ENCODE assay signal across 9 mouse cellular contexts in the genomic region with DNA sequence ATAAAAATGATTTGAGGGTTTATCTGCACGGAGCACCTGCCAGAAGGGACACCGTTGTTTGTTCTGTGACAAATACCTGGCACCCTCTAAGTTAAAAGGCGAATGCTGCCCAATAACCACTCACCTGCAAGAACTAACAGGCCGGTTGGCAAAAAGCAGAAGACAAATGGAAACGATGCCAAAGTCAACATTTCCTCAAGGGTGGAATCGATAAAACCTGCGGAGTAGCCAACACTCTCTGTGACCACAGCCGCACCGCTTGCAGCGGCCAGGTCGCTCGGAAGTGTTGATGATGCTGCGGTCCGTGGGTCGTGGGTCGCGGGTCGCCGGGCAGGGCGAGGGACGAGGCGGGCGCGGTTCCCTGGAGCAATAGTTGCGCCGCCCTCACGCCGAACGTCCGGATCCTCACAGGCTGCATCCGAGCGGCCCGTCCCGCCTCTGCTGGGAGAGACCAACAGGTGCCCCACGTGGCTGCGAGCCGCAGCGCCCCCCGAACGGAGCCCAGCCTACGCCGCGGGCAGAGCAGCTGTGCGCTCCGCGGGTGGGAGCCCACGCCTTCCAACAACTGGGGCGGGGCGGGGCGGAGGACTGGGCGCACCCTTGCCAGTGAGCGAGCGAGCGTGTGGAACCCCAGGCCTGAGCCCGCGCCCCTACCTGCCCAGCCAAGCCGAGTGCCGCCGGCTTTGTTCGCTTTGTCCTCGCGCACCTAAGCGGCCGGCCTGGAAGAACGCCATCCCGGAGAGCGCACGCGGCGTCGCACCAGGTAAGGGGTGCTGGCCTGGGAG. TPM values are rescaled to one million over a fixed set of nuclear protein-coding genes. Genes with fewer than 3 reads are reported as not detected.
DNase-seq lines count a peak whose midpoint lies in the region; ATAC-seq and TF ChIP-seq lines count a peak whose summit lies in the region.
"Had no signal": no experiment of that assay in that cellular context is flagged by ENCODE, and none has a peak within 500 bp of the region (broad histone marks: within the 10 kb centered on the region; RNA-seq: fewer than 3 reads in every experiment).

Gene Vwa2 (plus strand): TSS at position 434 of the 785 bp plus-strand sequence.

- H3K4me2 ChIP-seq in forebrain, embryonic 13.5 days = peak within 1 kb of the TSS; percentile 99

- H3K4me1 ChIP-seq in heart, adult 2 months (ENCODE audit: control insufficient read depth, insufficient read depth, low read length) = no peaks in the 10 kb centered on the region; the same call in 1 of the 2 replicates
- H3K4me1 ChIP-seq in forebrain, embryonic 13.5 days = peaks cover 16% of the 10 kb centered on the region

- H3K27ac ChIP-seq in heart, adult 2 months = no peak within 1 kb of the TSS
- no peak within 1 kb of the TSS for H3K27ac ChIP-seq in forebrain, embryonic 13.5 days

- no peaks in the 10 kb centered on the region for H3K9me3 ChIP-seq in forebrain, embryonic 13.5 days (replicated peaks)
- H3K9me3 ChIP-seq: G1E had no signal

- 3% methylated on average over 68 of the region's 71 CpGs for WGBS in heart, adult 2 months
- 2% methylated on average over 71 of the region's 71 CpGs for WGBS in forebrain, embryonic 13.5 days

- peaks cover 12% of the 10 kb centered on the region for H3K27me3 ChIP-seq in heart, adult 2 months (ENCODE audit: control insufficient read depth, insufficient read depth, low read length)
- H3K27me3 ChIP-seq in forebrain, embryonic 13.5 days = peaks cover 60% of the 10 kb centered on the region

- peak; percentile 36; the same call in 1 of the 2 replicates for ATAC-seq in forebrain, embryonic 13.5 days

- H3K36me3 ChIP-seq in heart, adult 2 months (ENCODE audit: control insufficient read depth, insufficient read depth, low read length) = no peaks in the 10 kb centered on the region
- H3K36me3 ChIP-seq in forebrain, embryonic 13.5 days (ENCODE audit: poor library complexity, severe bottlenecking) = no peaks in the 10 kb centered on the region
- H3K36me3 ChIP-seq: G1E had no signal

- no peak within 1 kb of the TSS for H3K9ac ChIP-seq in heart, adult 2 months (ENCODE audit: low read depth, low read length)
- peak within 1 kb of the TSS; percentile 62 for H3K9ac ChIP-seq in forebrain, embryonic 13.5 days

- H3K79me2 ChIP-seq in heart, adult 2 months (replicated peaks; ENCODE audit: control insufficient read depth, insufficient read depth, low read length) = no peaks in the 10 kb centered on the region

- peak within 1 kb of the TSS; percentile 43 for H3K4me3 ChIP-seq in heart, adult 2 months
- peak within 1 kb of the TSS; percentile 52 for H3K4me3 ChIP-seq in forebrain, embryonic 13.5 days

- no peak for TF ChIP-seq EP300 in heart, adult 2 months (IDR thresholded peaks at IDR 0.05; ENCODE audit: insufficient read depth, low read depth, low read length)

- TF ChIP-seq POLR2A in heart, adult 2 months (IDR thresholded peaks at IDR 0.05; ENCODE audit: insufficient read depth, low read depth, low read length) = no peak

- peak; percentile 7 to 22 for DNase-seq in heart, adult 2 months
- no peak for DNase-seq in heart, postnatal 10 days
- peak; percentile 77 for DNase-seq in ZHBTc4 (ENCODE audit: low read depth, low spot score)
- DNase-seq in kidney, postnatal 4 days = peak; percentile 56 to 74
- peak; percentile 49 for DNase-seq in lung, postnatal 36 days
- peak; percentile 62 for DNase-seq in testis, postnatal 10 days (ENCODE audit: low spot score)
- no peak for DNase-seq in frontal cortex, postnatal 25 days (ENCODE audit: low spot score in 2 of 2)

- TF ChIP-seq CTCF in heart, adult 2 months (IDR thresholded peaks at IDR 0.05) = no peak

- intact Hi-C loops in heart, adult 2 months (cut with DNase I) = no loop called here
- intact Hi-C loops in heart, postnatal 10 days (cut with DNase I) = no loop called here

RNA-seq across cellular contexts. Expression of gene Vwa2, which starts in this region (rescaled TPM):
- not detected for total RNA-seq in heart, adult 2 months (2021)
- not detected in 2 replicates for polyA plus RNA-seq in heart, adult 2 months (2012; rRNA removed)
- not detected for total RNA-seq in heart, postnatal 10 days (2021)
- polyA plus RNA-seq in forebrain, embryonic 13.5 days (2015; fragmentation: Nextera tagmentation; extraction: Ambion mirVana) = 0.23 and 0.60 TPM in 2 replicates
- total RNA-seq: G1E had no signal
- polyA plus RNA-seq: G1E had no signal

Comparison
In these comparisons a context has a peak if more than half of its experiments do, and no peak if none do; other contexts are left out.
1. Peak in DNase-seq and H3K4me3 ChIP-seq in heart, adult 2 months; RNA of the gene not detected or under 1 TPM.
2. Peak in ATAC-seq, H3K4me3 ChIP-seq, H3K9ac ChIP-seq and H3K4me2 ChIP-seq in forebrain, embryonic 13.5 days; RNA of the gene not detected or under 1 TPM.
3. DNase-seq: peak in ZHBTc4 (single experiment), kidney, postnatal 4 days (2 of 2), lung, postnatal 36 days (single experiment) and testis, postnatal 10 days (single experiment); none in heart, postnatal 10 days (0 of 2) and frontal cortex, postnatal 25 days (0 of 2).